Mouse (Mus musculus): Measurements from ENCODE around the gene Pdk2. TPM values are rescaled to one million over a fixed set of nuclear protein-coding genes. Genes with fewer than 3 reads are reported as not detected.

The Pdk2 gene
- polyA plus RNA-seq, 1 experiment from 2014 or later, result 27.5 TPM

- no peaks in the 10 kb centered on the region for H3K9me3 ChIP-seq (replicated peaks; ENCODE audit: control insufficient read depth, low read length, poor library complexity, severe bottlenecking)
- no peaks in the 10 kb centered on the region for H3K27me3 ChIP-seq (ENCODE audit: control insufficient read depth, insufficient read depth, low read depth, low read length)
- WGBS, result 69% methylated on average over 14 of the region's 14 CpGs
- no peak for ATAC-seq
- H3K27ac ChIP-seq (ENCODE audit: low read length), result no peak overlapping the region
- peaks cover 14% of the 10 kb centered on the region for H3K4me1 ChIP-seq (ENCODE audit: control insufficient read depth, insufficient read depth, low read length)
- no peak overlapping the region for H3K4me3 ChIP-seq (ENCODE audit: low read depth, low read length)
- no peaks in the 10 kb centered on the region for H3K36me3 ChIP-seq (ENCODE audit: control insufficient read depth, insufficient read depth, low read length)
- H3K9ac ChIP-seq (ENCODE audit: low read depth, low read length), result no peak overlapping the region
- no peak overlapping the region for H3K4me2 ChIP-seq (ENCODE audit: low read length)
Measured at GRCm38 (mm10) chr11:95038156-95038817, 2.9 kb downstream of the Pdk2 start.

DNA sequence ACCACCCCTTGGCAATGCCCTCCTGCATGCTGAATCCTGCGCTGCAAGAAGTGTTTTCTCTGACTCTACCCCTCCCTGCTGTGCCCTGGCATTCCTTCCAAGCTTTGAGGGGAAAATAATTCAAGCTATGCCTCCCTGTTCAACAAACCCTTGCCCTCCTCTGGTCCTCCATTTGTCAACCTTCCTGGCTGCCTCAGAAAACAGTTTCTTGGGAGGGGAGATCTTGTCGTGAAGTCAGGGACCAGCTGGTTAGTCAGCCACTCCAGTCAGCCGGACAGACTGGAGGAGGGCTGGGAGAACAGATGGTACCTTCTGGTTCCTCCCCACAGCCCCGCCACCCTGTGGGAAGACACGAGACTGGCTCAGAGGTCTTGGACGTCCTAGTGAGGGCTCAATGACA is 3.8 kb downstream of the Pdk2 start:
- no peak for ATAC-seq
- peaks cover 14% of the 10 kb centered on the region for H3K4me1 ChIP-seq (ENCODE audit: control insufficient read depth, insufficient read depth, low read length)
- 46% methylated on average over 6 of the region's 6 CpGs for WGBS

DNA sequence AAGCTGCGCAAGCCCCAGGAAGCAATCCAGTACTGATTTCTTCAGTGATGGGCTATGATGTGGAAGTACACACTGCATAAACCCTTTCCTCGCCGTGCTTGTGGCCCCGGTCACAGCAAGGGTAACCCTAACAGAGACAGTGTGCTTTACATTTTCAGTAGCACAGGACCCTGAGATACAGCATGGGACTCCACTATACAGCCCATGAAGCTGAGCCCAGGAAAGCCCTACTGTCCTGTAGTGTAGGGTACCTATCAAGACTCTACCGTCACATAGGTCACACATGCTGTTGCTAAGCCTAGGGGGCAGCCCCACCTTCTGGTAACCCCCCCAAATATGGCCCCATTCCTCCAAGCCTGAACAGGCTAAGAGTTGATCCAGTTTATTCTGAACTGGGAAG is 4.6 kb downstream of the Pdk2 start:
- Histone ChIP-seq H3K4me2 (ENCODE audit: low read length) (no peak overlapping the region), H3K4me1 (ENCODE audit: control insufficient read depth, insufficient read depth, low read length) (peaks cover 8% of the 10 kb centered on the region), H3K9me3 (replicated peaks; ENCODE audit: control insufficient read depth, low read length, poor library complexity, severe bottlenecking) (no peaks in the 10 kb centered on the region), H3K4me3 (ENCODE audit: low read depth, low read length) (no peak overlapping the region), H3K27me3 (ENCODE audit: control insufficient read depth, insufficient read depth, low read depth, low read length) (no peaks in the 10 kb centered on the region), H3K36me3 (ENCODE audit: control insufficient read depth, insufficient read depth, low read length) (no peaks in the 10 kb centered on the region), H3K9ac (ENCODE audit: low read depth, low read length) (no peak overlapping the region), H3K27ac (ENCODE audit: low read length) (no peak overlapping the region)
- 94% methylated on average over 5 of the region's 5 CpGs for WGBS
- ATAC-seq, result no peak

More for the DNA sequence above, 3.8 kb downstream of the Pdk2 start:
- Histone ChIP-seq H3K4me3 (ENCODE audit: low read depth, low read length) (no peak overlapping the region), H3K36me3 (ENCODE audit: control insufficient read depth, insufficient read depth, low read length) (no peaks in the 10 kb centered on the region), H3K27ac (ENCODE audit: low read length) (no peak overlapping the region), H3K4me2 (ENCODE audit: low read length) (no peak overlapping the region), H3K9me3 (replicated peaks; ENCODE audit: control insufficient read depth, low read length, poor library complexity, severe bottlenecking) (no peaks in the 10 kb centered on the region), H3K27me3 (ENCODE audit: control insufficient read depth, insufficient read depth, low read depth, low read length) (no peaks in the 10 kb centered on the region), H3K9ac (ENCODE audit: low read depth, low read length) (no peak overlapping the region)

GRCm38 (mm10) chr11:95034902-95035301 is 6.3 kb downstream of the Pdk2 start:
- H3K9ac ChIP-seq (ENCODE audit: low read depth, low read length), result no peak overlapping the region

GRCm38 (mm10) chr11:95033617-95034016 is 7.5 kb downstream of the Pdk2 start:
- Histone ChIP-seq H3K4me3 (ENCODE audit: low read depth, low read length) (no peak overlapping the region), H3K27me3 (ENCODE audit: control insufficient read depth, insufficient read depth, low read depth, low read length) (no peaks in the 10 kb centered on the region), H3K9me3 (replicated peaks; ENCODE audit: control insufficient read depth, low read length, poor library complexity, severe bottlenecking) (no peaks in the 10 kb centered on the region), H3K4me1 (ENCODE audit: control insufficient read depth, insufficient read depth, low read length) (no peaks in the 10 kb centered on the region), H3K4me2 (ENCODE audit: low read length) (no peak overlapping the region), H3K36me3 (ENCODE audit: control insufficient read depth, insufficient read depth, low read length) (no peaks in the 10 kb centered on the region), H3K27ac (ENCODE audit: low read length) (no peak overlapping the region), H3K9ac (ENCODE audit: low read depth, low read length) (no peak overlapping the region)
- 80% methylated on average over 14 of the region's 14 CpGs for WGBS
- no peak for ATAC-seq

More at GRCm38 (mm10) chr11:95034902-95035301, 6.3 kb downstream of the Pdk2 start:
- Histone ChIP-seq H3K4me3 (ENCODE audit: low read depth, low read length) (no peak overlapping the region), H3K4me2 (ENCODE audit: low read length) (no peak overlapping the region), H3K27me3 (ENCODE audit: control insufficient read depth, insufficient read depth, low read depth, low read length) (no peaks in the 10 kb centered on the region), H3K27ac (ENCODE audit: low read length) (no peak overlapping the region), H3K4me1 (ENCODE audit: control insufficient read depth, insufficient read depth, low read length) (no peaks in the 10 kb centered on the region), H3K36me3 (ENCODE audit: control insufficient read depth, insufficient read depth, low read length) (no peaks in the 10 kb centered on the region), H3K9me3 (replicated peaks; ENCODE audit: control insufficient read depth, low read length, poor library complexity, severe bottlenecking) (no peaks in the 10 kb centered on the region)
- WGBS, result 70% methylated on average over 10 of the region's 10 CpGs
- ATAC-seq, result no peak

DNA sequence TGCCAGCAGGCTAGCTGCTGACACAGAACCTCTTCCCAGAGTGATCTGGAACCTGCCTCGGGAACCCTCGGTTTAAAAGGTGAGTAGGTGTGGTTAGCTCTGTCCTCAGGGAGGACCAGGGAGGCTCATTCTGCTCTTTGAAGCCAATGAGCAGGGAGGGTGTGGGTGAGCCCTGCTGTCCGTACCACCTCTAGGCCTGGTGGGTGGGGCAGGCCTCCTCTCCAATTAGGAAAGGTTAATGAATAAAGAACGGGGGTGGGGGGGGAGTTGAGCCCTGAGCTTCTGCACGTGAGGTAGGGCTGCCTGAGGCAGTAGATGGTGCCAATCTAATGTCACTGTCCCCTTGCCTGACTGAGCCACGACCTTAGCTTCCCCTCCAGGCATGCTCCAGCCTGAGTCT is 8.2 kb downstream of the Pdk2 start:
- Histone ChIP-seq H3K4me3 (ENCODE audit: low read depth, low read length) (no peak overlapping the region), H3K9ac (ENCODE audit: low read depth, low read length) (no peak overlapping the region), H3K27ac (ENCODE audit: low read length) (no peak overlapping the region), H3K36me3 (ENCODE audit: control insufficient read depth, insufficient read depth, low read length) (no peaks in the 10 kb centered on the region), H3K9me3 (replicated peaks; ENCODE audit: control insufficient read depth, low read length, poor library complexity, severe bottlenecking) (no peaks in the 10 kb centered on the region), H3K27me3 (ENCODE audit: control insufficient read depth, insufficient read depth, low read depth, low read length) (no peaks in the 10 kb centered on the region), H3K4me1 (ENCODE audit: control insufficient read depth, insufficient read depth, low read length) (no peaks in the 10 kb centered on the region), H3K4me2 (ENCODE audit: low read length) (no peak overlapping the region)
- 49% methylated on average over 6 of the region's 6 CpGs for WGBS
- ATAC-seq, result no peak

DNA sequence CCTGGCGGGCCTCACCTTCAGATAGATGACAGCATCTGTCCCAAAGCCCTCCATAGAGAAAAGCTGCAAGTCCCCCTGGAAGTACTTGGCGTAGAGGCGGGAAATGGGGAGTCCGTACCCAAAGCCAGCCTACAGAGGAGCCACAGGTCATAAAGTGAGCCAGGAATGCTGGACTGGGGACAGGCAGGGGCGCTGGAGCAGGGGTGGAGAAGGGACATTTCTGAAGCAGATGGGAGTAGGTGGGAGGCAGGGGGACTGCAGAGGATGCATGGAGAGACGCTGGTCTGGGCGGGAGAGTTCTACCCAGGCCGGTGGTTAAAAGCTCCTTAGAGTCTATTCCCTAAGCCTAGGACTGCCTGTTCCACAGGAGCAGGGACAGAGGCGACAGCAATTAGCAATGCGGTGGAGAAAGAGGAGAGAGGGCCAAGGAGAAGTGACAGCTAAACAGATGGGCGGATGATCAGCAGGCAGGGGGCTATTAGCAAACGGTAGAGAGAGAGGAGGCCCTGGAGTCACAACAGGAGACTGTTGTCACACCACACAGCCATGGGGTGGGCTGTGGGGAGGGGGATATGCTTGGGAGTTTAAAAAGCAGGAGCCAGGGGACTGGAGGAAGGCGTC is 13.2 kb downstream of the Pdk2 start:
- ATAC-seq, result no peak
- H3K9me3 ChIP-seq (replicated peaks; ENCODE audit: control insufficient read depth, low read length, poor library complexity, severe bottlenecking), result no peaks in the 10 kb centered on the region
- H3K4me3 ChIP-seq (ENCODE audit: low read depth, low read length), result no peak overlapping the region
- H3K4me2 ChIP-seq (ENCODE audit: low read length), result no peak overlapping the region
- H3K36me3 ChIP-seq (ENCODE audit: control insufficient read depth, insufficient read depth, low read length), result peaks cover 19% of the 10 kb centered on the region
- no peaks in the 10 kb centered on the region for H3K4me1 ChIP-seq (ENCODE audit: control insufficient read depth, insufficient read depth, low read length)
- H3K27me3 ChIP-seq (ENCODE audit: control insufficient read depth, insufficient read depth, low read depth, low read length), result no peaks in the 10 kb centered on the region
- no peak overlapping the region for H3K27ac ChIP-seq (ENCODE audit: low read length)
- no peak overlapping the region for H3K9ac ChIP-seq (ENCODE audit: low read depth, low read length)
- 38% methylated on average over 13 of the region's 13 CpGs for WGBS

DNA sequence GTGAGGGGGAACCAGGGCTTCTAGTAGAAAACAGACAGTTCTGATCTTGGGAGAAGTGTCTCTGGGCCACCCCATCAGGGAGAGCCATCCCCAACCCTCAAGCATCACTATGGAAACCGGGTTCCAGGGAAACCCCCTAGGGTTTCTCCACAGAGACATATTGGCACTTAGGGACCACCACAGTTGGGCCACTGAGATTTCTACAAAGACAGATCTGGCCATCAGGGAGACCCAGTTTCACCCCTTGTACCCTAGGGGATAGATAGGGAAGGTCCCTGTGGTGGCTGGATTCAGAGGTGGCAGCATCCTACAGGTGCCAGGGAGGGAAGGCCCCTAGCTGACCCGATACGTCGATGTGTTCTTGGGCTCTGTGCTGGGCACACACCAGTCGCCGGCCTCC is 14.3 kb downstream of the Pdk2 start:
- Histone ChIP-seq H3K27ac (ENCODE audit: low read length) (no peak overlapping the region), H3K9me3 (replicated peaks; ENCODE audit: control insufficient read depth, low read length, poor library complexity, severe bottlenecking) (no peaks in the 10 kb centered on the region), H3K4me2 (ENCODE audit: low read length) (no peak overlapping the region), H3K9ac (ENCODE audit: low read depth, low read length) (no peak overlapping the region), H3K27me3 (ENCODE audit: control insufficient read depth, insufficient read depth, low read depth, low read length) (no peaks in the 10 kb centered on the region), H3K36me3 (ENCODE audit: control insufficient read depth, insufficient read depth, low read length) (peaks cover 30% of the 10 kb centered on the region), H3K4me1 (ENCODE audit: control insufficient read depth, insufficient read depth, low read length) (no peaks in the 10 kb centered on the region), H3K4me3 (ENCODE audit: low read depth, low read length) (no peak overlapping the region)
- no peak for ATAC-seq
- 93% methylated on average over 6 of the region's 6 CpGs for WGBS

GRCm38 (mm10) chr11:95026090-95026542 is 15.0 kb downstream of the Pdk2 start:
- Histone ChIP-seq H3K4me3 (ENCODE audit: low read depth, low read length) (no peak overlapping the region), H3K36me3 (ENCODE audit: control insufficient read depth, insufficient read depth, low read length) (peaks cover 37% of the 10 kb centered on the region), H3K27ac (ENCODE audit: low read length) (no peak overlapping the region), H3K9ac (ENCODE audit: low read depth, low read length) (no peak overlapping the region), H3K27me3 (ENCODE audit: control insufficient read depth, insufficient read depth, low read depth, low read length) (no peaks in the 10 kb centered on the region), H3K4me2 (ENCODE audit: low read length) (no peak overlapping the region), H3K4me1 (ENCODE audit: control insufficient read depth, insufficient read depth, low read length) (no peaks in the 10 kb centered on the region), H3K9me3 (replicated peaks; ENCODE audit: control insufficient read depth, low read length, poor library complexity, severe bottlenecking) (no peaks in the 10 kb centered on the region)
- 69% methylated on average over 6 of the region's 6 CpGs for WGBS
- peak; percentile 40; the same call in 1 of the 2 replicates for ATAC-seq
